Mouse (Mus musculus) kidney, embryonic 15.5 days (tissue): ENCODE results near the gene Fbxl19. TPM values are rescaled to one million over a fixed set of nuclear protein-coding genes. Genes with fewer than 3 reads are reported as not detected.

Source experiments
- ATAC-seq: fragments of 200-750 bp; cut with Nextera tagmentation; replicated peaks from 2 replicates; pipeline ENCODE4 v1.8.0; 2017; ENCODE audit warnings: moderate TSS enrichment; ENCODE audit not compliant: low FRiP score
- H3K27ac ChIP-seq: fragments of 300-500 bp; sonication (generic); 2 replicates; pipeline ENCODE4 v1.5.1; 2015; ENCODE audit warnings: mild to moderate bottlenecking, inconsistent platforms
- H3K27me3 ChIP-seq: fragments of 300-500 bp; sonication (generic); 2 replicates; pipeline ENCODE4 v1.6.1; 2015; ENCODE audit warnings: inconsistent platforms
- H3K36me3 ChIP-seq: fragments of 300-500 bp; sonication (generic); 2 replicates; pipeline ENCODE4 v1.6.1; 2015; ENCODE audit warnings: inconsistent platforms
- H3K4me1 ChIP-seq: fragments of 300-500 bp; sonication (generic); 2 replicates; pipeline ENCODE4 v1.6.1; 2015; ENCODE audit warnings: inconsistent platforms
- H3K4me2 ChIP-seq: fragments of 300-500 bp; sonication (generic); 2 replicates; pipeline ENCODE4 v1.6.1; 2015; ENCODE audit warnings: moderate library complexity, mild to moderate bottlenecking, inconsistent platforms
- H3K4me3 ChIP-seq: fragments of 300-500 bp; sonication (generic); replicated peaks from 2 replicates; pipeline ENCODE4 v1.5.1; 2015; ENCODE audit warnings: mild to moderate bottlenecking, inconsistent platforms
- H3K9ac ChIP-seq: fragments of 300-500 bp; sonication (generic); 2 replicates; pipeline ENCODE4 v1.6.1; 2015; ENCODE audit warnings: mild to moderate bottlenecking, inconsistent platforms
- H3K9me3 ChIP-seq: fragments of 300-500 bp; sonication (generic); replicated peaks from 2 replicates; pipeline ENCODE4 v1.6.1; 2016; ENCODE audit warnings: inconsistent platforms
- WGBS: fragments of 180-500 bp; shearing (Covaris S2); methylation state at CpG from one replicate; pipeline ENCODE4 v1.1.7; 2015; ENCODE audit warnings: mixed read lengths; 5-methylcytosine and 5-hydroxymethylcytosine counted together
- polyA plus RNA-seq: library from polyadenylated mRNA; unstranded; fragments of >200 nt; fragmentation: Nextera tagmentation; extraction: Ambion mirVana; gene quantifications from 2 replicates; pipeline ENCODE4 v1.2.1, GENCODE M21; 2015

The Fbxl19 gene
- polyA plus RNA-seq, 1 experiment from 2014 or later, result 6.8 TPM

- no peaks in the 10 kb centered on the region for H3K27me3 ChIP-seq
- H3K9me3 ChIP-seq, result no peaks in the 10 kb centered on the region
- no peak overlapping the region for H3K4me2 ChIP-seq
- WGBS, result 92% methylated on average over 4 of the region's 4 CpGs
- H3K4me3 ChIP-seq, result no peak overlapping the region
- H3K9ac ChIP-seq, result no peak overlapping the region
- H3K36me3 ChIP-seq, result peaks cover 82% of the 10 kb centered on the region
- no peak overlapping the region for H3K27ac ChIP-seq
- no peak for ATAC-seq
- peaks cover 9% of the 10 kb centered on the region for H3K4me1 ChIP-seq
These were observed 54.2 kb downstream of the Fbxl19 start for GRCm38 (mm10) chr7:127798591-127798990.

DNA sequence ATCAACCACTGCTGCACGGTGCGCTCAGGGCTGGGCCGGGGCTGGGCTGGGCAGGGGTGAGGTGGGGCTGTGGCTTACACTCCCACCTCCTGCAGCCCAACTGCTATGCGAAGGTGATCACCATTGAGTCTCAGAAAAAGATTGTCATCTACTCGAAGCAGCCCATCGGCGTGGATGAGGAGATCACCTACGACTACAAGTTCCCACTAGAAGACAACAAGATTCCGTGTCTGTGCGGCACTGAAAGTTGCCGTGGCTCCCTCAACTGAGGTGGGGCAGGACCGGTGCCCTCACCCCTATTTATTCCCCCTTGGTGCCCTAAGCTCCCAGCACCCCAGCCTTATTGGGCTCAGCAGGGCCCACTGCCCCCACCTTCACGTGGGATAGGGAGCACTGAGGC is 54.9 kb downstream of the Fbxl19 start:
- 87% methylated on average over 13 of the region's 13 CpGs for WGBS
- H3K9ac ChIP-seq, result no peak overlapping the region
- no peaks in the 10 kb centered on the region for H3K27me3 ChIP-seq
- no peak overlapping the region for H3K4me2 ChIP-seq
- H3K36me3 ChIP-seq, result peaks cover 82% of the 10 kb centered on the region
- H3K4me3 ChIP-seq, result no peak overlapping the region
- H3K4me1 ChIP-seq, result peaks cover 9% of the 10 kb centered on the region
- no peaks in the 10 kb centered on the region for H3K9me3 ChIP-seq
- no peak for ATAC-seq
- peak overlapping the region; percentile 1; the same call in 1 of the 2 replicates for H3K27ac ChIP-seq

GRCm38 (mm10) chr7:127799738-127800137 is 55.4 kb downstream of the Fbxl19 start:
- ATAC-seq, result no peak

GRCm38 (mm10) chr7:127800435-127801009 is 56.2 kb downstream of the Fbxl19 start, which contains the start of gene Hsd3b7:
Gene Hsd3b7 (plus strand): TSS chr7:127800604.
- peak within 1 kb of the TSS; percentile 33 for H3K4me3 ChIP-seq

More at GRCm38 (mm10) chr7:127799738-127800137, 55.4 kb downstream of the Fbxl19 start:
- Histone ChIP-seq H3K27me3 (no peaks in the 10 kb centered on the region), H3K4me3 (no peak overlapping the region), H3K4me2 (no peak overlapping the region), H3K36me3 (peaks cover 79% of the 10 kb centered on the region), H3K27ac (peak overlapping the region; percentile 1; the same call in 1 of the 2 replicates), H3K9me3 (no peaks in the 10 kb centered on the region), H3K9ac (no peak overlapping the region), H3K4me1 (peaks cover 9% of the 10 kb centered on the region)
- WGBS, result 87% methylated on average over 1 of the region's 1 CpGs

GRCm38 (mm10) chr7:127801010-127801621 is 56.8 kb downstream of the Fbxl19 start:
- Histone ChIP-seq H3K4me1 (peaks cover 9% of the 10 kb centered on the region), H3K9me3 (no peaks in the 10 kb centered on the region), H3K27ac (peak overlapping the region; percentile 61), H3K9ac (no peak overlapping the region), H3K27me3 (no peaks in the 10 kb centered on the region), H3K4me2 (peak overlapping the region; percentile 49), H3K36me3 (peaks cover 68% of the 10 kb centered on the region), H3K4me3 (peak overlapping the region; percentile 33)
- ATAC-seq, result 0 out of 2 replicates have a peak, but pooled peaks have one; percentile 7
- WGBS, result 91% methylated on average over 8 of the region's 8 CpGs

More at GRCm38 (mm10) chr7:127800435-127801009, 56.2 kb downstream of the Fbxl19 start, which contains the start of gene Hsd3b7:
- Histone ChIP-seq H3K36me3 (peaks cover 74% of the 10 kb centered on the region), H3K4me1 (peaks cover 9% of the 10 kb centered on the region), H3K27me3 (no peaks in the 10 kb centered on the region), H3K27ac (peak within 1 kb of the TSS; percentile 61), H3K9me3 (no peaks in the 10 kb centered on the region), H3K9ac (no peak within 1 kb of the TSS), H3K4me2 (peak within 1 kb of the TSS; percentile 49)
- 23% methylated on average over 6 of the region's 6 CpGs for WGBS
- ATAC-seq, result peak; percentile 92

- Histone ChIP-seq H3K36me3 (peaks cover 56% of the 10 kb centered on the region), H3K4me1 (peaks cover 9% of the 10 kb centered on the region), H3K27ac (no peak overlapping the region), H3K9ac (no peak overlapping the region), H3K9me3 (no peaks in the 10 kb centered on the region), H3K4me2 (no peak overlapping the region), H3K4me3 (no peak overlapping the region), H3K27me3 (no peaks in the 10 kb centered on the region)
- 91% methylated on average over 17 of the region's 17 CpGs for WGBS
- ATAC-seq, result no peak
These were observed 58.0 kb downstream of the Fbxl19 start for GRCm38 (mm10) chr7:127802313-127802712.

DNA sequence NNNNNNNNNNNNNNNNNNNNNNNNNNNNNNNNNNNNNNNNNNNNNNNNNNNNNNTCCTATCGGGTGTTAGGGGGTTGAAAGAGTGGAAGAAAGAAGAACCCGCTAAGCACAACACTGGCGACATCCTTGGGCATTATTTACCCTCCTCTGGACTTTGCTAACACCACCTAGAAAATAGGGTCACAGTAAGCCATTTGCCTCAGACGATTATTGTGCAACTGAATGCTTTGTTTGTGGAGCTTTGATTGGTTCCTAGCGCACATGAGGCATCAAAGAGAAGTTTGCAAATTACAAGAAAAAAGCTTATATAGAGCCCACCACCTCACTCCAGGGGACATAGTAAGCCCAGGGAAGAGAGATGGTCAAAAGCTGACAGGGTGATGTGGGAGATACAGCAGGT is 64.5 kb downstream of the Fbxl19 start:
- H3K9ac ChIP-seq, result no peak overlapping the region
- 63% methylated on average over 5 of the region's 5 CpGs for WGBS
- no peaks in the 10 kb centered on the region for H3K9me3 ChIP-seq
- no peak overlapping the region for H3K4me2 ChIP-seq
- H3K4me1 ChIP-seq, result 0 out of 2 replicates have a peak, but pooled peaks cover under 1% of the 10 kb centered on the region
- peaks cover 22% of the 10 kb centered on the region for H3K36me3 ChIP-seq
- ATAC-seq, result no peak
- no peaks in the 10 kb centered on the region for H3K27me3 ChIP-seq
- no peak overlapping the region for H3K4me3 ChIP-seq
- no peak overlapping the region for H3K27ac ChIP-seq

DNA sequence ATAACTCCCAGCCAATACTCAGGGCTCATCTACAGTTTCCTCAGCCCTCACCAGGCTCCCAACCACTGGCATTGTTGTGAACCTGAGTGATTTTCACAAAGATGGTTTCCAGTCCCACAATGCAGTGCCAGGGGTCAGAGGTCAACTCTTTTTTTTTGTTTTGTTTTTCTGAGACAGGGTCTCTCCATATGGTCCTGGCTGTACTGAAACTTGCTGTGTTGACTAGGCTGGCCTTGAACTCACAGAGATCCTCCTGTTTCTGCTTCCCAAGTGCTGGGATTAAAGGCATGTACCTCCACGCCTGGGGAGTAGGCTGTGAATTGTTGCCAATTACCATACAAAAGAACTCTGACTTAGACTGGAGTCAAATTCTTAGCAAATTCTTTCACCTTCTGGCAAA is 65.5 kb downstream of the Fbxl19 start:
- H3K27ac ChIP-seq, result no peak overlapping the region
- H3K9me3 ChIP-seq, result no peaks in the 10 kb centered on the region
- peaks cover 10% of the 10 kb centered on the region for H3K4me1 ChIP-seq
- H3K4me3 ChIP-seq, result no peak overlapping the region
- no peak overlapping the region for H3K4me2 ChIP-seq
- WGBS, result 94% methylated on average over 1 of the region's 1 CpGs
- no peak for ATAC-seq
- H3K27me3 ChIP-seq, result no peaks in the 10 kb centered on the region
- H3K36me3 ChIP-seq, result peaks cover 19% of the 10 kb centered on the region; the same call in 1 of the 2 replicates
- no peak overlapping the region for H3K9ac ChIP-seq

DNA sequence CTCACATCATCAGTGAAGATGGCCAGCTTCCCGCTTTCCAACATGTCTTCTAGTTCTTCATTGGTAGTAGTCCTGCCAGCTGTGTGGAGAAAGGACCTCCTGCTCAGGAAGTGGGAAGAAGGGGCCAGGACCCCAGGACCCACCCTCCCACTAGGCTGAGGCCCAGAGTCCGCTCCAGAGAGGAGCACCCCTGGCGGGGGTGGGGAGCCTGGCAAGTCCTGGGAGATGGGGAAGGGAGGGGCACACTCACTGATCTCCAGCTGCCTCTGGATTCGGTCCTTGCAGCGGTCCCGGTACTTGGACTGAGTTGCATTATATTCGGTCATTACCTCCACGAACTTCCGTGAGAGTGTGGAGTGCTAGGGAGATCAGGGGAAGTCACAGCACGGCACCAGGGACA is 66.3 kb downstream of the Fbxl19 start:
- peaks cover 16% of the 10 kb centered on the region; the same call in 1 of the 2 replicates for H3K36me3 ChIP-seq
- H3K4me1 ChIP-seq, result peaks cover 18% of the 10 kb centered on the region
- H3K4me3 ChIP-seq, result no peak overlapping the region
- H3K27ac ChIP-seq, result no peak overlapping the region
- H3K9ac ChIP-seq, result no peak overlapping the region
- no peaks in the 10 kb centered on the region for H3K9me3 ChIP-seq
- no peak for ATAC-seq
- WGBS, result 86% methylated on average over 10 of the region's 10 CpGs
- H3K27me3 ChIP-seq, result no peaks in the 10 kb centered on the region
- H3K4me2 ChIP-seq, result no peak overlapping the region

DNA sequence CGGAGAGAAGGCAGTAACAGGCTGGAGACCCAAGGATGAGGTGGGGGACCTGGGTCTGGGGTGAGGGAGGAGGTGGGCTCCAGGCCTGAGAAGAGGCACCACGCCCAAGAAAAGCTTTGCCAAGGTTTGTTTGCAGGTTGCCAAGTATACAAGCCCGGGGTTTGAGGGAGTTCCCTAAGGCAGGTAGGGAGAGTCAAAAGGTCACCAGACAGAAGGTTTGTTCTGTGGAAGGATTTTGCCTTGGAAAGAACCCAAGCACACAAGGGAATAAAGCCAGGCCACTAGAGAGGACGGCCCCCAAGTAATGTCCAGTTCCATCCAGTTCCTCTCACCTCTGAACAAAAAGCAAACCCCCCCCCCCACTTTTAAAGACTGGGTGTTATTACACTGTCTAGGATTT is 66.9 kb downstream of the Fbxl19 start:
- Histone ChIP-seq H3K27me3 (no peaks in the 10 kb centered on the region), H3K36me3 (peaks cover 16% of the 10 kb centered on the region; the same call in 1 of the 2 replicates), H3K9me3 (no peaks in the 10 kb centered on the region), H3K27ac (no peak overlapping the region), H3K4me1 (peaks cover 24% of the 10 kb centered on the region), H3K4me3 (no peak overlapping the region), H3K9ac (no peak overlapping the region), H3K4me2 (no peak overlapping the region)
- WGBS, result 82% methylated on average over 4 of the region's 4 CpGs
- ATAC-seq, result no peak

GRCm38 (mm10) chr7:127812292-127812691 is 67.9 kb downstream of the Fbxl19 start:
- Histone ChIP-seq H3K4me3 (no peak overlapping the region), H3K36me3 (peaks cover 16% of the 10 kb centered on the region; the same call in 1 of the 2 replicates), H3K27ac (no peak overlapping the region), H3K4me1 (peaks cover 28% of the 10 kb centered on the region), H3K9me3 (no peaks in the 10 kb centered on the region), H3K27me3 (no peaks in the 10 kb centered on the region), H3K9ac (no peak overlapping the region), H3K4me2 (no peak overlapping the region)
- ATAC-seq, result no peak
- WGBS, result 89% methylated on average over 3 of the region's 3 CpGs

DNA sequence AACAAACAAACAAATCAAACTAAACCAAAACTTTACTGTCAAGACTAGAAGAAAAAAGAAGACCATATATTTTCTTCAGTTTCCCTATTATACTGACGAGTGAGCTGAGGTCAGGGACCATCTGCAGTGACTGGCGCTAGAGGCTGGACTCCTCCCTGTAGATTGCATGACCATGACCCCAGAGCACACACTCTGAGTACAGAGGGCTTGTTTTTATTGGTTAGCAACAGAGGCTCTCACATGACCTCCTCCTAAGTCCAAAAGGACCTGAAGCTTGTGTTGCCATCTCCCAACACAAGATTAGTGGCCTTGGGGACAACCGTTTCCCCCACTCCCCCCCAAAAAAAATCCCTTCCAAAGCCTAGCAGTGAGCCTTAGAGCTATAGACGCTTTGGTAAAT is 69.5 kb downstream of the Fbxl19 start:
- H3K4me1 ChIP-seq, result peaks cover 28% of the 10 kb centered on the region
- no peak overlapping the region for H3K4me2 ChIP-seq
- no peak for ATAC-seq

More for the DNA sequence above, 69.5 kb downstream of the Fbxl19 start:
- Histone ChIP-seq H3K9me3 (no peaks in the 10 kb centered on the region), H3K4me3 (no peak overlapping the region), H3K27ac (peak overlapping the region; percentile 55), H3K9ac (no peak overlapping the region), H3K36me3 (peaks cover 16% of the 10 kb centered on the region; the same call in 1 of the 2 replicates), H3K27me3 (no peaks in the 10 kb centered on the region)
- 51% methylated on average over 4 of the region's 4 CpGs for WGBS
